Mouse (Mus musculus) kidney, adult 9 months (tissue): ENCODE data around the gene Nkx2-5.

Source experiments
- DNase-seq: peaks from one replicate; pipeline ENCODE4 v3.0.0; 2022

Nkx2-5 gene

DNA sequence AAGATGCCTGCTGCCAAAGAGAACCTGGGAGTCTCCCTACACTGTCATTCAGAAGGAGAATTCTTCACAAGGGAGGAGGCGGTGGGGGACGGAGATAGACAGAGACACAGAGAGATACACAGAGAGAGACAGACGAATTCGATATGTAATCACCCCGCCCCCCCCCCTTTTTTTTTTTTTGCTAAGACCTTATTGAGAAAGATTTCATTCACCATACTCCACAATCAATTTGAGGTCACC is at the start of gene Nkx2-5:
TSS of gene Nkx2-5 (minus strand) at position 101 of the 240 bp plus-strand sequence.
- no peak for DNase-seq

DNA sequence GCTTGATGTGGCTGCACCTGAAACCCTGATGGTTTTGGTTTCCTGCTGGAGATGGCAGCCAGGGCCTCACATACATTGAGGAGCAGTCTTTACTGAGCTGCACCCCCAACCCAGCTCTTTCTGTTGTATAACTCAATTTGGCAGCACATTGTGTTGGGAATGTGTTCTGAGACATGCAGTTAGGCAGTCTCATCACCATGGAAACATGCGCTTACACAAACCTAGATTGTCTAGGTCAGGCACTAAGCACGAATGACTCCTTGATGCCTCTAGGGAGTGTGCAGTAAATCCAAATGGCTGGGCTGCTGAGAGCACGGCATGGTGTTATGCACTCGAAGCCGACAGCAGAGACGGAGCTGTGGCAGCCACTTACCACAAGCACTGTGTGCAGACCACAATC is 49.5 kb upstream of the Nkx2-5 start:
- no peak for DNase-seq

DNA sequence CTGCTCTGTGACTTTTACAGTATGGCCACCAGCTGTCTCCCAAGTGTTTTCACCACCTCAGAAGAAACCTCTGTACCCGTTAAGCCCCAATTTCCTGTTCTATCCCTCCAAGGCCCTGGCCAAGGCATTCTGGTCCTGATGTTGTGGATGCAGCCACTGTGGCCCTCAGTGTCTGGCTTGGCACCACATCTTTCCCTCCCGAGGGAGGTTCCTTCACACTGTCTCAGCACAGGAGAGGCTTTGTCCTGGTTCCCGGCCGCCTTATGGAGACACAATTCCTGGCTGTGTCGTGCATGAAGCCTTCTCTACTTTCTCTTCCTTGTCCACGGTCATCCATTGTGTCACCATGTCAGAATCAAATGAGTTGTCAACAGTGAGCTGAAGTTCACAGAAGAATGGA is 48.7 kb upstream of the Nkx2-5 start:
- no peak for DNase-seq

DNA sequence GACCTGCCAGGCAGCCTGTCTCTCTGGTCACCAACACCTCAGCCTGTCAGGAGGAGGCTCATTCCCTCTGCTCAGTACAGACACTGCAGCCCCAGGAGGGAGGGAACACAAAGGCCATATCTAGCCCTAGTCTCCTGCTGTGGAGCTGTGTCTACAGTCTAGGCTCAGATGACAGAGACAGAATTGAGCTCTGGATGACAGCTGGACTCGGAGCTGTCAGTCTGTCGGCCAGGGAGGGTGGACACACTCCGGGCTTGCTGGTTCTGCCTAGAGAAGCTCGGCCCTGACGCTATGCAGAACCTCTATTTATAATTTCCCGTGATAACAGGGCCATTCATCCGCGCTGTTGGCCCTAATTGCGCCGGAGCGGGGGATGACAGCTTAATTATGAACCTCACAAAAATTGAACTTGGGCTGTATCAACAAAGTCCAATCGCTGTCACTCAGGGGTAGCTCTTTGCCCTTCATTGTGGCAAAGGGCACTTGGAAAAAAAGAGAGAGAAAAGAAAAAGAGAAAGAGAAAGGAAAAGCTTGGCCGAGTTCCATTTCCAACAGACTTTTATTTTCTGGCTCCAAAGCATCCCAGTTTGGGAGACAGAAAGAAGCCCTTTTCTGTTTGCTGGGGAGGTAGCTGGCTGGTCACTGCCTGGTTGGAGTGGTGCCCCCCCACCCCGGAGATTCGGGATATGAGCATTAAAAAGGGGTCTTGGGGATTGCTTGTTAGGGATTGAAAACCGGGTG is 48.0 kb upstream of the Nkx2-5 start:
- DNase-seq = peak; percentile 49

DNA sequence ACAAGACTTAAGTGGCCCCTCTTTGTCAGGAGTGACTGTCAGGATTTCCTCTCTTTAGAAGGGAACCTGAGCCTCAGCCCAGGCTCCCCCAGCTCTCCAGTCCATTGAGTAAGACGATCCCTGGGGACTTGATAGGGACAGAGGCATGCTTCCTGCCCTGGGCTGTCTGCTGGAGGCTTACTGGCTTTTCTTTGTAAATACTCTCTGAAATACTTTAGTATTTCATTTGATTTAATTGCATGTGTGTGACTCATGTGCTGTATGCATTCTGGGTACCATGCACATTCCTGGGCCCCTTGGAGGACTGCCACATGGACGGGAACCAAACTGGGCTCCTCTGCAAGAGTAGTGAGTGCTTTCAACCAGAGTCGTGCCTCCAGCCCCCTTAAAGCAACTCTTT is 43.1 kb upstream of the Nkx2-5 start:
- DNase-seq = no peak

DNA sequence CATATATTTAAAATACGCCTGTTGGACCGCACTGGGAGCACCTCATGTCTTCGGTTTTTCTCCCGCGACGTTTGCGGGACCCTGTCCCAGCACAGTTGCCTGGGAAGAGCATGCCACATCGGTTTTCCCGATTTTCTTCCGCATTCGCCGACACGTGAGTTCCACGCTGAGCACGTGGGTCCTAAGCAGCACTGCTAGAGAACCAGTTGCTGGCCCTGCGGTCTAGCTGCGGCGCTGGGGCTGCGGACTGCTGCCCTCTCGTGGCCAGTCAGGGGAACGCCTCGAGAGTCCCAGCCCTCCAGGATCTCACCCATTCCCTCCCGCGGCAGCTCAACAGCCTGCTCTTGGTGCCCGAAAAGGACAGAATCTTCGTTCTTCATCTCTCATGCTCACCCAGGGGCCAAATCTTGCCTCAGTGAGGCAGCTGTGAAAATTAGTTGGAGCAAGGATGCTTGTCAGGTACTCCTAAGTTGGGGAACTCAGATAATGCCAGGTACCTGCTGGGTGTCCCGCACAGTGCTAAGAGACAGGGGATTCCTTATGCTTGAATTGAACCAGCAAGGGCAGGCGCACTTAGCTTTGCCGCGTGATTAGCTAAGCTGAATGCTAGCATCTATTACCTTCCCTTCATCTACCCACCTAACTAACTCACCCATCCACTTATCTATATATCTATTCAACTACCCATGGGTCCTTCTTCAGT is 41.4 kb upstream of the Nkx2-5 start:
- DNase-seq = peak; percentile 82

DNA sequence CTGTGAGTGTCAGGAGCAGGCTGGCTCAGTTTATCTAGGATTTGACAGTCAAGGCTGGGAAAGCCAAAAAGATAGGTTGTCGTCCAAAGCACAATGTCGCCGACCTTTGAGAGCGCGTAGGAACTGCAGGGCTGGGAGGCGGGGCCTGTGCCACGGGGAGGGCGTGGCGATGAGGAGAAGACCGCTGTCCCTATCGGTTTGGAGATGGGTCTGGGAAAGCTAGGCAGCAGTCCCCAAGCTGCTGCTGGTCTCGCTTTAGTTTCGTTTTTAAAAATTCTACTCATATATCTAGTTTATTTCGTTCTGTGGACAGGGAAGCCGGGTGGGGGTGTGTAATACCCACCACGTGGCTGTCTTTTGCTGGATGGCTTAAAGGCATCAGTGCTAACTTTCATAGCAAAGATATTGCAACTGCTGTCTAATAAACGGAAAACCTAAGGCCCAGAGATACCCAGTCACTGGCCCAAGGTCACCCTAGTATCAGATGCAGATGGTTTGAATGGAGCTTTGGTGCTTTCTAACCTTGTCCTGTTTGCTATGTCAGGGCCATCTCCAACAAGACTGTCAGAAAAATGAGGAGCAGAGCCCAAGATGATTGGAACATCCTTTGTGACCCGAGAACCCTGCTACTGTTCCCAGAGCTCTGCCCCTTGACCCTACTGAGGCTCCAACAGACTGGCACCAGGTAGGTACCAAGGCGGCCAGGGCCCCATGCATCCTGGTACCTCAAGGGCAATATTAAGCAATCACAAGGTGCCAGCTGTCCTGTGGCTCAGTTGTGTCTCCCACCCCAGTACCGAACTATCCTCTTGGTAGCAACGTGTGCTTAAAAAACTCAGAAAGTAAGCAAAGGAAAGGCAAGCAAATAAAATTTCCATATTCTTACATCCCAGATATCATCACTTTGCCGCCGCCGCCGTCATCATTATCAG is 40.5 kb upstream of the Nkx2-5 start:
- DNase-seq = peak; percentile 74

DNA sequence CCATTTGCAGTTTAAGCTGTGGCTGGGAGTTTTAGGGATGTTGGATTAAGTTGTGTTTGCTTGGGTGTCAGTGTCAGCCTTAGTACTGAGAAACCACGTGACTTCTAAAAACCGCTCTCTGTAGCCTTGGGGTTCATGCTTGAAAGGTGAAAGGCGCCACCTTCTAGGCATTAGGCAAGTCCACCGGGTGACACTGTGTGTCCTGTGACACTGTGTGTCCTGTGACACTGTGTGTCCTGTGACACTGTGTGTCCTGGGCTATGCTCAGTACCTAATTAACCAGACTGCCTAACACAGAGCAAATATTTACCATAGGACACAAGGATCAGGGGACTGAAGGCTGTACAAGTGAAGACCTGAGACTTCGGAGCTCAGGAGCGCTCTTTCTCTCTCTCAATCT is 38.8 kb upstream of the Nkx2-5 start:
- DNase-seq = no peak

DNA sequence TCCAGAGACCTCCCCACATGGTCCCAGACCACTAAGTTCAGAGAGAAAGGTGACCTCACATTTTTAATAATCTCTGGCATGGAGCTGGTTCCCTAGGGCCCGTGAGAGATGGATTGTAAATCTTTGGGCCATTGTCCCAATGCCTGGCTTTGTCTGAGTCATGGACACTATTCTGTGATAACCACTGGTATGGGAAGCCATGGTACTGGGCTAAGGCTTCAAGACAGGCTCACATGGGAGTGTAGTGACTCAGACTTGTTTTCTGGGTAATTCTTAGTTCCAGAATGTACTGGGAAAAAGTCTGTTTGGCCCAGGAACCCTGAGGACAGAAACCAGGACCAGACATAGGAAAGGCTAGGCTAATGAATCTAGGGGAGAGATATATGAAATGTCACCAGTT is 37.9 kb upstream of the Nkx2-5 start:
- DNase-seq = no peak

DNA sequence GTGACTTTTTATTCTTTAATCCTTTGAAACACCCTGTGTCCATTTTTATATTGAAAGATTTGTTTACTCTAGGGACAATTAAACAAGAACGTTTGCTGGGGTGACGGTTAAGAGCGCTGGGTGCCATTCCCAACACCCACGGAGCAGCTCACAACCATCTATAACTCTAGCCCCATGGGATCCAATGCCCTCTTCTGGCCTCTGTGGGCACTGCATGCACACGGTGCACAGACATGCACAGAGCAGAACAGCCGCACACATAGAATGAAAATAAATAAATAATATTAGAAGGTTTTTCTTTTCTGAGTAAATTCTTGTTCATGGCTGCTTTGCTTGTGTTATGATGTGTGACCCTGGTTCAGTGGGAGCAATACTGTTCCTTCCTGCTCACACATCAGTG is 34.4 kb upstream of the Nkx2-5 start:
- no peak for DNase-seq

DNA sequence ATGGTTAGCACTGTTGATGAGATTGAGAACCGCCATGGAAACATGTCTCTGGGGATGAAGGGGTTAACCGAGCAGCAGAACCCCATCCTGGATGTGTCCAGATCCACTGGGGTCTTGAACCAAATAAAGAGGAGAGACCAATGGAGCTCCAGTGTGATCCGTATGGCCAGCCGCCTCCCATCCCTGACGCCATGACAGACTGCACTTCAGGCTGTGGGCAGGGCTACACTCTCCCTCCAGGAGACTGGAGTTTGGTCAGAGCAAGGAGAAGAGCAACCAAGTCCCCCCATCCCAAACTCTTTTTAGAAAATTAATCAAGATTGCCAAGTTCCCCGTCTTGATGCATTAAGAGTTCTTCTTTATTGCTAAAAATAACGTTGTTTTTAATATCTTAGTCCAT is 33.1 kb upstream of the Nkx2-5 start:
- DNase-seq = no peak

DNA sequence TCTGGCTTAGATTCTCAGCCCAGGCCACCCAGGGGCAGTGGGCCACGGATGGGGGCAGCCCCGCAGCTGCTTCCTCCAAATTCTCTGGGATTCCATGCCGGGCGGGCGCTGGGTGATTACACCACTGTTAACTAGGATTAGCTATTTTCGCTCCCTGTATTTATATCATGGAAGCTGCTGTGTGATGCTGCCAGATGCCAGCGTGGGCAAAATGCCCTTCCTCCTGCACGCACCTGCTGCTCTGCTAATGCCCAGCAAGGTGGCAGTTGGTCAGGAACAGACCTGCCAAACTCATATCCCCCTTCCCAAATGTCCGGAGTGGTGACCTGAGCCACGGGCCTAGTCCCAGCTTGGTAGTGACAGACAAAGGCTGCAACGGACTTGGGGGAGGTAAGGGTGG is 29.7 kb upstream of the Nkx2-5 start:
- DNase-seq = no peak

DNA sequence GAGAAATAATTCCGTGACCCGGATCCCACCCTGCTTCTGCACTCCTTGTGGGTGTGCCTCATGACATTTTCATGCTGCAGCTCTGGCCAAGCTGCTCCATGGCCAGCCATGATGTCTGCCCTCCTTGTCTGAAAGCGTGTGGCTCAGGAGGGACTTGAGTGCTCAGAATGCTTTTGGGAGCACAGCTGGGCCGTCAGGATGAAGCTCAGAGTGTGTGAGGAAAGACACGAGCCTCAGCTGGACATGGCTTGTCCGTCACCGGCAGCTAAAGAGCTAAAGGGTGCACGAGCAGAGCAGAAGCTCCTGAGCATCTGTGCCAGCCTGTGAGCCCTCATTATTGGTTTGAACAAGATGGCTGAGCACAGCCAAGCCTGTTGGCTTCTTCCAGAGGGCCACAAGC is 28.7 kb upstream of the Nkx2-5 start:
- no peak for DNase-seq

DNA sequence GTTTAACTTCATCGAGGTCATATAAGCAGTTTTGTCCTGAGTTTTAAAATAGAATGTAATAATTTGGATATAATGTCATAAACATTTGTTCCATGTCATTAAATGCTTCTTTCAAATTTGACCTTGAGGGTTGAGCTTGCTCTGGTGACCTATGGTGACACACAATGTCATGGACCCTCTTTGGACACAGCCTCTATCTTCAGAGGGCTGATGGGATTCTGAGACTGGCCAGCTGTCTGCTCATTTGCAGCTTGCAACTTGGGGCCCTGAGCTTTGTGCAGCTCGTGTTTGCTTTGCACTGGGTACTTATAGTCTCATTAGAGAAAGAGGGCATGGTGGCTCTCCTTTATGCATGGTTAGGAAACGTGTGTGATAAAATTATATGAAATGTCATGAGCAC is 28.1 kb upstream of the Nkx2-5 start:
- no peak for DNase-seq

DNA sequence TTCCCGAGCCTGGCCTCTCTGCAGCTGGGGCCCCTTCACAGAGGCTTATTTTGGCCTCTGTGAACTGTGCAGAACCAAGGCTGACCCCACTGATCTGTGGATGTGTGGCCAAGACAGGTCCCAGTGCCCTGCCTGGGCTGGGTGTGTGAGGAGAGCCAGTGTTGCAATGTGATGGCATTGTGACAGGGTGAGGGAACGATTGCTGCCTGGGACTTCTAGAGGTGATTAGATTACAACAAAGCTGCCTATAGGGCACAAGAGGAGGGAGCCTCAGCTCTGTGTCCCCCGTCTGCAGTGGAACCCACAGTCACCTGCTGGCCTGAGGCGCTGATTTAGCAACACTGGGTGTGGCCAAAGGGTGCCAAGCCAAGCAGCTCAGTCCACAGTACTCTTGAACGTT is 23.9 kb upstream of the Nkx2-5 start:
- no peak for DNase-seq

DNA sequence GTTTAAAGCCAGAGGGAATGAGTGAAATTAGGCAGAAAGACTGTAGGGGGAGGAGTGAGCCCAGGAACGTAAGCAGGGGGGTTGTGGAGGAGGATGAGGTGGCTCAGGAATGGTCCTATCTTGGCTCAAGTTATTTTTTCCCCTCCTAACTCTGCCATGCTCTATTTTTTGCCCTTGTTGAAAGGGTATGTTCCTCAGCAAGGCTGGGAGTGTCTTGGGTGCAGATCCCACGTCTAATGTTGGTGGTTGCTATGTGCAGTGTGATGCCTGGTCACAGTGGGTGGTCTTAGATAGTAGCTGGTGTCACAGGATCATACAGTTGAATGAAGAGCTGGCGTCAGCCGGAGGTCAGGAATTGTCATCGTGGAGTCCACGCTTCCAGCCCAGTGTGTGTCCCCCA is 20.3 kb upstream of the Nkx2-5 start:
- DNase-seq = no peak

DNA sequence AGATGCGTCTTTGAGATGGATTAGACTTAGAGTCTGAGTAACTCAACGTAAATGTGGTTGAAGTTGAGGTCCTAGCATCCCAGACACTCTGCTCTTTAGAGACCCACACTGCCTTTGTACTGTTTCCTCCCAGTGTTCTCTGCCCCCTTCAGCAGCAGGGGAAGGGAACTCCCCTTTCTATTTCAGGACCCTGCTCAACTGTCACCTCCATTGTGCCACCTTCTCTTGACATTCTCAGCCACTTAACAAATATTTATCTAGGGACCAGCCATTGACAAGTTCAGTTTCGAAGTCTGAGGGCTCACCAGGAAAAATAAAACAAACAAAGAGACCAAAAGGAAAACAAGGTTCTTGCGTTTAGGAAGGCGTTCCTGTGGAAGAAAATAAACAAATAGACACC is 19.5 kb upstream of the Nkx2-5 start:
- DNase-seq = no peak

DNA sequence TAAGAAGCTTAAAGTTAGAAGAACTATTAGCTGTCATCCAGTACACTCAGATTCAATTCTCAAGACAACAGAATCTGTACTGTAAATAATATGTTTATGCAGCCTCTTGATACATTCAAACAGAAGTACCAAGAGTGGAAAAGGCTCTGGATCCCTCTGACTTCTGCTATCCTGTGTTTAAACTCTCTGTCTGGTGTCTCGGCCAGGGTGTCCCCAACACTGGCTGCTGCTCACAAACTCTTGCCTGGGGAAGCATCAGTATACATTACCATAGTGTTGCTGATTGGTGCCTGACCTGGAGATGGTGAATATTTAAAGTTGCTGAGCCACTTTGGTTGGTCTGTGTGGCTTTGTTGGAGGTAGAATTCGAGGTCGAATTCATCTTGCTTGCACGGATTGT is 17.0 kb upstream of the Nkx2-5 start:
- DNase-seq = no peak

DNA sequence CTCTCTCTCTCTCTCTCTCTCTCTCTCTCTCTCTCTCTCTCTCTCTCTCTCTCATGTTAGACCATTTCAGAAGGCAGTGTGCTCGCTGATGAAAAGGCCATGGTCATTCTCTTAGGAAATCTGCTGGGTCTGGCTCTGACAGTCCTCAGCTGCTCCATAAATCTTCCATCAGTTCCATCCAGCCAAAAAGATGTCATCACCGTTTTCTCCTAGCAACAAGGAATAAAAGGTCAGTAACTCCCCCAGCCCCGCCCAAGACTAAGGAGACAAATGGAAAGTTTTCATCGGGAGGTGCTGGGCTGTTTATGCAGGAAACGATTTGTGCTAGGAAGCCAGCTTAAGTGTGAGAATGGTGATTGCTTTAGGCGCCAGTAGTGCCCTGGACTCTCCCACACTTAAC is 16.6 kb upstream of the Nkx2-5 start:
- DNase-seq = no peak

DNA sequence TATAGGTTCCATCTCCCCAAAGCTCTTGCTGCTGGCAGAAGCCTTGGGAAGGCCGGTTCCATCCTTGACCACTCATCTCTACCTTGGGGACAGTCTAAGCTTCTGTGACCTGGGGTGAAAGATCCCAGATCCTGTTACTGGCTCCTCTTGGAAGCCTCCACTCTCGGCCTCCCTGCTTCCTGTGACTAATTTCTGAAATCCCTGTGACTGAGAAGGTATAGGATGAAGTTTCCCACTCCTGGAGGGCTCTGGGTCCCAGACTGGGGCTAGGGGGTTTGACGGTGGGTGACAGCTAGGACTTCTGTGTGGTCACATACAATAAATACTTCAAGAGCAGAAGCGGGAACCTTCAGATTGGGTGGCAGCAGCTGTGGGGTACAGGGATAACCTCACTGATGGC is 16.1 kb upstream of the Nkx2-5 start:
- DNase-seq = no peak

DNA sequence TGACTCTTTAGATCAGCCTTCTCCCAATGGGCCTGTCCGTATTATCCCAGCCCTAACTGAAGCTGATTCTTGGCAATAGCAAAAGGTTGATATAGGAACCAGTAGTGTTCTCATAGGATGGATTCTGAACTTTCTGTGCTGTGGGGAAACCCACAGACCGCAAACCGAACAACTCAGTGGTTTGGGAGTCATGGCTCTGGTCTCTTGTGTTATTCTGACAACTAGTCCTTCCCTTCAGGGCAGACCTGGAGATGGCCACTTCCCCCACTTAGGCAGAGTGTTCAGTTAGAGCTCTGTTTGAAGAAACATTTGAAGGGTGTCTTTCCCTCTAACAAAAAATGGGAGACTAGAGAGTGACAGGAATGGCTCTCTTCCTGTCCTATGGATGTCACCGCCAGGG is 7.5 kb upstream of the Nkx2-5 start:
- no peak for DNase-seq

DNA sequence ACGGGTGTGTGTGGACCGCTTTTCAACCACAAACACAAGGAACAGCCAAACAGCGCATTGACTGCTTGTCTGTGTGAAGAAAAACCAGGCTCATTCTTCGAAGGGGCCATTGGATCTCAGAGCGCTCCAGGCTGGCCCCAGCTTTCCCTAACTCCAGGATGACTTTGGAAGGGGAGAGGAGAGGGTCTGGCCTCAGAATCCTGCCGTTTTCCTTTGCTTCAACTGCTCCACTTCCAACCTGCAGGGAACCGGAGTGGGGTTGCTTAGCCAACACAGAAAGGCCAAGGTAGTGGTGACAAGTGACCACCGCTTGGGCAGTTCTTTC is 6.3 kb upstream of the Nkx2-5 start:
- DNase-seq = no peak

DNA sequence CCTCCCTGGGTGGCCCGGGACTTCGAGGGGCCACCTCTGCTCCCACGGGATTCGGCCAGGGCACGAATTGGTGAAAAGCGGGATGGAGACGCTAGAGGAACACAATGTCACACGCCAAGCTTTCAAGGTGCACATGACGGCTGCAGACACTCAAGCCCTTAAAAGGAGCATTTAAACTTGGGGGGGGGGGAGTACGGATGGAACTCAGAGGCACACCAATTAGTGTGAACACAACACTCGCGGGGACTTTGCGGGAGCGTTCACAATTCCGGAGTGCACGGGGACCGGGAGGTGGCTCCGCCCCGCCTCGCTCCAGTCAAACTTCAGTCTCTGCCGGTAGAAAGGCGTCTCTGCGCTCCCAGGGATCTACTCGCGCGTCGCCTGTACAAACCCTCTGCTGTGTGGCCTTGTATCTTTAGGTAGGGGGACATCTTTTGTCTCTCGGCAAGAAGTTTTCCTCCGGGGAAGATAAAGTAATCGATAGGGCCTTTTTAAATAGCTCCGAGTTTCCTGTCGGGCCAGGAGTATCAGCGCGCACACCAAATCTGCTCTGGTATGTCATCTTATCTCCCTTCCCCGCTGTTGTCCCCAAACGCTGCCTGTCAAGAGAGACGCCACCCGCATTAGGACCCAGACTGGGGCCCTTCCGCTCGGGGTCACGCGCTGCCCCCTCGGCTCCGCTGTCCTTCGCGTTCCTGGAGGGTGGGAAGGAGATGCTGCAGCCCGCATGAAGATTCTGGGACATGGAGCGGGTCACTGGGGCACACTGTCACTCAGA is 5.7 kb upstream of the Nkx2-5 start:
- DNase-seq = no peak
